Mouse (Mus musculus) heart, embryonic 13.5 days (tissue): ENCODE measurements around the gene Gm20738. TPM values are rescaled to one million over a fixed set of nuclear protein-coding genes. Genes with fewer than 3 reads are reported as not detected.
"Not testable (repeated sequence)": the region's sequence is repeated elsewhere in the genome, so short reads cannot be mapped to it uniquely, and the experiment has no call there.

Source experiments
- ATAC-seq: fragments of 200-750 bp; cut with Nextera tagmentation; 2 replicates; pipeline ENCODE4 v1.8.0; 2017; ENCODE audit warnings: moderate TSS enrichment; ENCODE audit not compliant: insufficient number of reproducible peaks, low FRiP score, low TSS enrichment; ENCODE audit errors: extremely low read depth
- H3K27ac ChIP-seq: fragments of 300-500 bp; sonication (generic); replicated peaks from 2 replicates; pipeline ENCODE4 v1.5.1; 2015; ENCODE audit warnings: moderate library complexity, mild to moderate bottlenecking, inconsistent platforms
- H3K27me3 ChIP-seq: fragments of 300-500 bp; sonication (generic); replicated peaks from 2 replicates; pipeline ENCODE4 v1.6.1; 2015; ENCODE audit warnings: mild to moderate bottlenecking, inconsistent platforms
- H3K36me3 ChIP-seq: fragments of 300-500 bp; sonication (generic); 2 replicates; pipeline ENCODE4 v1.6.1; 2015; ENCODE audit warnings: mild to moderate bottlenecking, inconsistent platforms
- H3K4me1 ChIP-seq: fragments of 300-500 bp; sonication (generic); 2 replicates; pipeline ENCODE4 v1.6.1; 2015; ENCODE audit warnings: inconsistent platforms
- H3K4me2 ChIP-seq: fragments of 300-500 bp; sonication (generic); 2 replicates; pipeline ENCODE4 v1.6.1; 2015; ENCODE audit warnings: inconsistent platforms, mild to moderate bottlenecking, moderate library complexity
- H3K4me3 ChIP-seq: fragments of 300-500 bp; sonication (generic); 2 replicates; pipeline ENCODE4 v1.5.1; 2015; ENCODE audit warnings: moderate library complexity, mild to moderate bottlenecking, inconsistent platforms
- H3K9ac ChIP-seq: fragments of 300-500 bp; sonication (generic); 2 replicates; pipeline ENCODE4 v1.6.1; 2015; ENCODE audit warnings: inconsistent platforms, mild to moderate bottlenecking, moderate library complexity
- H3K9me3 ChIP-seq: fragments of 300-500 bp; sonication (generic); 2 replicates; pipeline ENCODE4 v1.6.1; 2016; ENCODE audit warnings: inconsistent platforms
- WGBS: fragments of 180-500 bp; shearing (Covaris S2); methylation state at CpG from one replicate; pipeline ENCODE4 v1.1.7; 2015; ENCODE audit warnings: mixed read lengths; 5-methylcytosine and 5-hydroxymethylcytosine counted together
- polyA plus RNA-seq: library from polyadenylated mRNA; unstranded; fragments of >200 nt; fragmentation: Nextera tagmentation; extraction: Ambion mirVana; gene quantifications from 2 replicates; pipeline ENCODE4 v1.2.1, GENCODE M21; 2015

Gm20738 gene
- not detected in 2 replicates for polyA plus RNA-seq

- H3K4me1 ChIP-seq, ATAC-seq: not testable (repeated sequence)
- WGBS, result 70% methylated on average over 2 of the region's 4 CpGs
These were observed at the start of gene Gm20738 for GRCm38 (mm10) chrY:37957511-37957910. Gm20738 (plus strand) TSS chrY:37957811.

More at GRCm38 (mm10) chrY:37957511-37957910, at the start of gene Gm20738:
- not testable (repeated sequence) for H3K27me3 ChIP-seq, H3K36me3 ChIP-seq, H3K9me3 ChIP-seq, H3K27ac ChIP-seq, H3K4me2 ChIP-seq, H3K4me3 ChIP-seq, H3K9ac ChIP-seq
